Mouse (Mus musculus): ENCODE results near the gene Aurkc.
"Not testable (repeated sequence)": the region's sequence is repeated elsewhere in the genome, so short reads cannot be mapped to it uniquely, and the experiment has no call there.

Aurkc gene

GRCm38 (mm10) chr7:6995251-6995650 is at the start of gene Aurkc:
Gene Aurkc (plus strand): TSS chr7:6995300.
- DNase-seq (ENCODE audit: low spot score in 2 of 2), result not testable (repeated sequence)

GRCm38 (mm10) chr7:6948061-6948460 is 47.0 kb upstream of the Aurkc start:
- not testable (repeated sequence) for DNase-seq (ENCODE audit: low spot score in 2 of 2)

GRCm38 (mm10) chr7:6956576-6956975 is 38.5 kb upstream of the Aurkc start:
- DNase-seq (ENCODE audit: low spot score in 2 of 2), result no peak

GRCm38 (mm10) chr7:6958574-6958973 is 36.5 kb upstream of the Aurkc start:
- no peak for DNase-seq (ENCODE audit: low spot score in 2 of 2)

GRCm38 (mm10) chr7:6973566-6973965 is 21.5 kb upstream of the Aurkc start:
- DNase-seq (ENCODE audit: low spot score in 2 of 2), result no peak

GRCm38 (mm10) chr7:6976890-6977289 is 18.2 kb upstream of the Aurkc start:
- no peak for DNase-seq (ENCODE audit: low spot score in 2 of 2)

- DNase-seq (ENCODE audit: low spot score in 2 of 2), result not testable (repeated sequence)
These were observed 3.8 kb downstream of the Aurkc start for GRCm38 (mm10) chr7:6998914-6999313.

GRCm38 (mm10) chr7:7005441-7005840 is 10.3 kb downstream of the Aurkc start:
- DNase-seq (ENCODE audit: low spot score in 2 of 2), result not testable (repeated sequence)

GRCm38 (mm10) chr7:7027445-7027844 is 32.3 kb downstream of the Aurkc start:
- DNase-seq (ENCODE audit: low spot score in 2 of 2), result no peak

GRCm38 (mm10) chr7:7049659-7050320 is 54.7 kb downstream of the Aurkc start:
- DNase-seq (ENCODE audit: low spot score in 2 of 2), result not testable (repeated sequence)

Data from heart, adult 9 months (tissue).